Mouse (Mus musculus) thymus, postnatal 0 days (tissue): ENCODE measurements around the gene Klhdc8a. TPM values are rescaled to one million over a fixed set of nuclear protein-coding genes. Genes with fewer than 3 reads are reported as not detected.

Source experiments
- DNase-seq: peaks from one replicate; pipeline ENCODE4 v3.0.0-alpha.2; 2015; ENCODE audit warnings: low spot score
- polyA plus RNA-seq: library from polyadenylated mRNA; unstranded; fragments of >200 nt; fragmentation: Nextera tagmentation; extraction: Ambion mirVana; gene quantifications from 2 replicates; pipeline ENCODE4 v1.2.1, GENCODE M21; 2015

Klhdc8a gene
- polyA plus RNA-seq, 1 experiment from 2014 or later, result 4.5 TPM

DNA sequence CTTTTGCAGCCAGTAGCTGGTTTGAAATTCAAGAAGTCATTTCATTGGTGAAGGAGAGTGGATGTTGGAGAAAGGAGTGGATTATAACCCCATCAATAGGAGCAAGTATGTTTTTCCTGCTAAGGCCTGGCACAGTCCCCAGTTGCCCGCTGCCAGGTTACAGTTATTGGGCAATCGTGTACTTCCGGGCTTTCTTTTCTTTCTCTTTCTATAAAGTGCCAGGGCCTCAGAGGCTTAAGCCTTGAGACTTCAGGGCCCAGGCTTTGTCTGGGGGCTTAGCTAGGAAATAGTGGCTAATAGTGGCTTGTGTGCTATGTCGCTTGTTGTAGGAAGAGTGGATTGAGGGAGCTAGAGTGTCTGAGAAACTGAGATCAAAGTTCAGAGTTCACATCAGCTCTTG, 19.0 kb downstream of the Klhdc8a start:
- DNase-seq, result no peak

DNA sequence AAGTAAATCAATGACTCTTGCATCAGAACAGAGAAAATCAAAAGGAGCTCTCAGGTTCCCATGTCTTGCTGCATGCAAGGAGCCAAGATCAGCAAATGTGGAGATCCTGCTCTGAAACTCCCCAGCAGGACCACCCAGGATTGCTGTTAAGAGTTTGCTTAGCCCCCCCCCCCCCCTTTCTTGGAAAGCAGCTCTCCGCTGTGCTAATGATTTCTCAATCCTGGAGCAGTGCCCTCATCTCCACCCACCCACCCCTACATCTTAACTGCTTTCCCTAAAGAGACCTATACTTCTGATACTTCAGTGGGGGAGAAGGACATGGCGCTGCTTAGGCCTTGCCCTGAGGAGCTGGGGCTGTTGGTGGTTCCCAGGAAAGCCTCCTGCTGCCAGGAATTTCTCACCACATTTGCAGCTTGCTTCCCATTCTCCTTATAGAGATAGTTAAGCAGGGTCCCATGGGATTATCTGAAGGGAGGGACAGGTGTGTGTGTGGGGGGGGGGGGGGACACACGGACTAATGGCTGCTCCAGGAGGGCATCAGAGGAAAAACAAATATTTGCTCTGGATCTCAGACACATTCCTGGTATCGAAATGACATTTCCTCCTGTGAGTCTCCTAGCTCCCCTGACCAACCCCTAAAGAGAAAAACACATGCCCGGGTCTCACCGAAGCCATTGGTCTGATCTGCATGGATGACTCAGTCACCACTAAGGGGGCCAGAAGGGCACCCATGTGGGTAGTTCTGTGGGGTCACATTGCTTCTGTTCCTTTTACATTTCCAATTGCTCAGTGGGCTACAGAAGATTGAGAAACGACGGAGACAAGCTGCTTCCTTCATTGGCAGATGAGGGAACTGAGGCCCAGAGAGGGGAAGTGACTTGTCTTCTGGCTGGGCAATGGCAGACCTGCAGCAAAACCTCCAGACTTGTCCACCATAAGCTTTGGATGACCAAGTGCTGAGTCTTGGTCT, 19.8 kb downstream of the Klhdc8a start:
- no peak for DNase-seq

DNA sequence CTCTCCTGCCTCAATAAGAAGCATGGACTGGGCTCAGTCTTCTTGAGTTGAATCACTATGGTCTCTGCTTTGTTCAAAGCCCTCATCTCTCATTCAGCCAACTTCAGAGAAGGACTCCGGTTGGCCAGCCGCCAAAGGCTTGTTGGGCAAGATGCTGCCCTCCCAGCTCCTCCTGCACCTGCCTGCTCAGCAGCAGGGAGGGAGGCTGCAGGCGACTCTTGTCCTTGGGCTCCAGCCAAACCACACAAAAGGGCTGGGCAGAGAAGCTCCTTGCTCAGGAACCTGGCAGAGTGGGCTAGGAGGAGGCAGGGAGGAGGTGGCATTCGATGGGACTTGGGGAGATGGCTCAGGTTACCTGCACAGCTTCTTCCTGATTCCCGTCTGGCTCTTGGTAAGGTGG, 20.8 kb downstream of the Klhdc8a start:
- DNase-seq, result no peak

DNA sequence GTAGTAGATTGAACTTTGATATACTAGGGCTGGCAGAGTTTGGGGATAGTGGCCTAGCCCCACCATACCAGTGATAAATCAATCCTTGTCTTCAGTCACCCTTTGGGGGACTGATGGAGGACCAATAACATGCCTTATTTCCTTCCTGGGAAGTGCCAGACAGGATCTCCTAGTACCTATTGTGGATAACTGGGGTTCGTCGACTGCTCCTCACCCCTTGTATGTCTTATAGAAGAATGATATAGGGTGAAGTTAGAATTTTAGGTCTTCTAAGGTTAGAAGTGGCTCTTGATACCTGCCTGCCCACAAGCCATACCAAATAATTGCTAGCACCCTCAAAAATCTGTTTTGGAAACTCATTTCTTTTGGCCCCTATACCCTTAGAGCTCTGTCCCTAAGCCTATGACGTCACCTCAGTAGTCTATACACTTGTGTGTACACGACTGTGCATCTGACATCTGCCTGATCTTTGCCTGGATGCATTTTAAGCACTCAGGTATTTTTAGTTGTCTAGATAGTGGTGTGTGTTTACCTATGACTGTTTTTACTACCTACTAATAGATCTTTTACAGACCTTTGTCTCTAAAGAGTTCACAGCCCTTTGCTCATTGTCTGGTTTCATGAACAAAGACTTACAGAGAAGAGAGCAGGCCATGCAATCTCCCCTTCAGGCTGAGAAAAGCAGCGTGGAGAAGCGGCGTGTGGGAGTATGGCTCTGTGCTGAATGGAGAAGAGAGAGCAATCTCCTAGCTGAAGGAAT, 23.6 kb downstream of the Klhdc8a start:
- DNase-seq, result no peak

DNA sequence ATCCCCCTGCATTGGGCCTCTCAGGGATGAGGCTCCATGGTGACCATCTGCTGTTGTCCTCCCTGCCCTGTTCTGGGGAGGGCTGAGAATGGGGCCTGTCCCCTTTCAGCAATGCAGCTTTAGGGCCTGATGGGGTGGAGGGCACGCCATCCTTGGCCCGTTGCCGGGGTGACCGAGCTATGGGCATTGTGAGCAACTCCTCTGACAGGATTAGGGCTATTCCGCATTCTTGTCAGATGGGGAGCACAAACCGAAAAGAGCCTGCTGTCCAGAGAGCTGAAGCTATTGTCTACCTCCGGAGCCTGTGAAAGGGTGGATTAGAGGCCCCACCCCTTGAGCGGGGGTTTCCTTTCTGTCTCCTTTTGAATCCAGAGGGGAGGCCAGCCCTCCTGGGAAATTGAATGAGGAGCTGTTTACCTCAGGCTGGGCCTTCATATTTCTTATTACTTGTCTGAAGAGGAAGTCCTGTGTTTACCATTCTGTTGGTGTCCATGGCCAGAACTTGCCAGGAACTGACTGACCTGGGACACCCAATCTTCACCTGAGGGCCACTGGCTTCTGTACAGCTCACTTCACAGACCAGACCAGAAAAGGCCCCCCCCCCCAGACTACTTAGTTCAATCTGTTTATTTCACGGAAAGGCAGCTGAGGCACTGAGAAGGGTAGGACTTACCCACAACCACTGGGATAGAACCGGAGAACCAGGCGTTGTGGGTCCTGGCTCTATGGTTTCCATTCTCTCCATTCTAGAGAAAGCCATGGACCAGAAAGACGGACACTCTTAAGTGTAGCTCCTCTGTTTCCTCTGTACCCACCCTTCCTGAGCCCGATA, 24.5 kb downstream of the Klhdc8a start:
- DNase-seq, result no peak

DNA sequence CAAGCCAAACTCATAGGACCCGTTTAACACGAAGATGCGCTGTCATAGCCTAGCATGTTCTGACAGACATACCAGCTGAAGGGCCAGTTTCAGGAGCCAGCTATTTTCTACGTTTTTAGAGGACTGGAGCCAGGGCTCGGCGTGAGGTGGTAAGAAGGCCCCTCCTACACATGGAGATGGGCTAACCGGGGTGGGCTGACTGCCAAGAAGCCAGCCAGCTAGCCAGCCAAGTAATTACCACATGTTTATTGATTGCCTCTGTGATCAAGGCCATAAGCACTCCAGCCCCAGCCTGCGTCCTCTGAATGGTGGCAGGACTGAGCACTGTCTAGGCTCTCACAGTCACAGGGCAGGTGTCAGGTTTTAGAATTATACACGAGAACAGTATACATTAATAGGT, 28.4 kb downstream of the Klhdc8a start:
- DNase-seq, result no peak

DNA sequence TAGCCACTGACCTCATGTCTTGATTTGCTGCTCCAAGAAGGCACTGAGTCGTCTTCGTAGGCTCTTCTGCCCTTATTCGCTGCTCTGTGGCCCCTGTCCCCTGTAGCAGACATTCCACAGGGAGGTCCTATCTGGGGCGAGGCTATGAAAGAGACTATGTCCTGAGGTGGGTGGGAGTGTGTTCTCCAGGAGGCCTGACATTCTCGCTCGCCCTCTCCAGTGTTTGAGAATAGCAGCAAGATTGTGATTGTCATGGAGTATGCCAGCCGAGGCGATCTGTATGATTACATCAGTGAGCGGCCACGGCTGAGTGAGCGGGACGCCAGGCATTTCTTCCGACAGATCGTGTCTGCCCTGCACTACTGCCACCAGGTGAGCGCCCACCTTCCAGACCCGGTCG, 29.1 kb downstream of the Klhdc8a start:
- no peak for DNase-seq

DNA sequence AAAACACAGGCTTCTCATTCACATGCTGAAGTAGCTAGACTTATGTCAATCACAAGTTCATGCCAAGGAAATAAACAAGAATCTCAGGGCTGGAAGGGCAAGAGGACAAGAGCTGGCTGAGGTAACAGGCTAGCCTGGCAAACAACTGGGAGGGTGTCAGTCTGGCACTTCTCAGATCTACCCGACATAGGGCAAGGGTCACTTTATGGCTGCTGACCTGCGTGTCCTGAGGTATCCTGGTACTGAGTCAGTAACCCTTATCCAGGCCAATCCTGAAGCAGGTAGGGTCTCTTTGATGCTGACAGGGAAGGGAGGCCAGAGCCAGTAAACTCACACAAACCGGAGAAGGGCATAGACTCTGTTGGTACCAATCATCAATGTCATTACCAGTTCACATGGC, 30.1 kb downstream of the Klhdc8a start:
- no peak for DNase-seq

DNA sequence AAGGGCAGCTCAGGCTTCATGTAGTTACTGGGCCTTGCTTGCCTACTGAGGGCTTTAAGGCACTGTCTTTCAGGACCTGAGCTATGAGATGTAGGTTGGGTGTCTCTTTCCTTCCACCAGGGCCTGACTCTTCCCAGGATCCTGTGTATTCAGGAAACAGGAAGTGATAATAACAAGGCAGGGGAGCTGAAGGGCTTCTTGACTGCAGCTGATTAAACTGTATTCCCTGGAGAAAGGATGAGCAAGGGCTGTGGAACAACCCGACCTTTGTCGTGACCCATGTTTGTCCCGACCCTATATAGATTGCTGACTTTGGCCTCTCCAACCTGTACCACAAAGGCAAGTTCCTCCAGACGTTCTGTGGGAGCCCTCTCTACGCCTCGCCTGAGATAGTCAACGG, 31.2 kb downstream of the Klhdc8a start:
- no peak for DNase-seq

DNA sequence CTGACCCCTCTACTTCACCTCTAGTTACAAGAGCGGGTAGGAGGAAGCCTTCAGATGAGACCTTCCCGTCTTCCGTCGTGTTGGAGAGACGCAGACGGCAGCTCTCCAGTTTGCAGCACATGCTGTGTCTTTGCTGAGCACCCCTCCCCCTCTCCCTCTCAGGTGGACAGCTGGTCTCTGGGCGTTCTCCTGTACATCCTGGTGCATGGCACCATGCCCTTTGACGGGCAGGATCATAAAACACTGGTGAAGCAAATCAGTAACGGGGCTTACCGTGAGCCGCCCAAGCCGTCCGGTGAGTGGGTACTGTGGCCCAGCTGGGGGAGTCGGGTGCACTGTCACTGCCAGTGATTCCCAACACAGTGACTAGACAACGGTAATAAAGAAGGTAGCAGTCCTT, 32.0 kb downstream of the Klhdc8a start:
- DNase-seq, result no peak

DNA sequence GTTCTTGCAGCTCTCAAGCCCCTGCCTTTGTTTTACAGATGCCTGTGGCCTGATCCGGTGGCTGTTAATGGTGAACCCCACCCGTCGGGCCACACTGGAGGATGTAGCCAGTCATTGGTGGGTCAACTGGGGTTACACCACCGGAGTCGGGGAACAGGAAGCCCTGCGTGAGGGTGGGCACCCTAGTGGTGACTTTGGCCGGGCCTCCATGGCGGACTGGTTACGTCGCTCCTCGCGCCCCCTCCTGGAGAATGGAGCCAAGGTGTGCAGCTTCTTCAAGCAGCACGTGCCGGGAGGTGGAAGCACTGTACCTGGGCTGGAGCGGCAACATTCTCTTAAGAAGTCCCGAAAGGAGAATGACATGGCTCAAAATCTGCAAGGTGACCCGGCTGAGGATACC, 32.9 kb downstream of the Klhdc8a start:
- DNase-seq, result no peak

DNA sequence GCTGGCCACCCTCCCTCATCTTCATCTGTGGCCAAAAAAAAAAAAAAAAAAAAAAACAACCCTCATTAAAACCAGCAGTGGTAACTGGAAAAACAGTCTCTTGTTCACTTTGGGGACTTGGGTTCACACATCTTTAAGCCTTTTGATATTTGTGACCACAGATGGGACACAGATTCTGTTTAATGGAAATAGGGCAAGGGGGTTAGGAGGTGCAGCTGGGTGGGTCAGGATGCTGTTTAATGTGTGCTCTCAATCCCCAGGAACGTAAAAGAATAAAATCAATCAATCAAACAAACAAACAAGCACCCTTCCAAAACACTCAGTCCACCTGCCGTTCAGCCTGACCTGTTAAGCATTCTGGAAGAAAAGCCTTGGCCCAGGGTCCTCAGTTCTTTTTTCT, 34.8 kb downstream of the Klhdc8a start:
- DNase-seq, result no peak

DNA sequence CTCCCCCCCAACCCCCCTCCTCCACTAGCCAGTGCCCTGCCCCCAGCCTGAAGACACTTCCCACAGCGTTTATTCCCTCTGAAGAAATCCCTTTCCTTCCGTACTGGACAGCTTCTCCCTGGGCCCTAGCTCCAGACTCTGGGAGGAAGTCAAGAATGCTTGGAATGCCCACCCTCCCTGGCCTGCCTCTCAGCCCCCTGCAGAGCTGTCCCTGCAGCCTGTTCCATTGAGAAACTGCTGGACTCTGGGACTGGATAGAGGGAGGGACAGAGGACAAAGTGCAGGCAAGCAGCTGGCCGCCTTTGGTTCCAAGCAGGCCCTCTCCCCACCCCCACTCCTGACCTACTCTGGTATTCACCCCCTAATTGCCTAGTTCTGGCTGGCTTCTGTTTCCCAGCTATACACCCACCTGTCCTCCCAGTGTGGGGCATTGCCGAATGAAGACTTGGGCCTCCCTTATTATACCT, 35.3 kb downstream of the Klhdc8a start:
- no peak for DNase-seq

DNA sequence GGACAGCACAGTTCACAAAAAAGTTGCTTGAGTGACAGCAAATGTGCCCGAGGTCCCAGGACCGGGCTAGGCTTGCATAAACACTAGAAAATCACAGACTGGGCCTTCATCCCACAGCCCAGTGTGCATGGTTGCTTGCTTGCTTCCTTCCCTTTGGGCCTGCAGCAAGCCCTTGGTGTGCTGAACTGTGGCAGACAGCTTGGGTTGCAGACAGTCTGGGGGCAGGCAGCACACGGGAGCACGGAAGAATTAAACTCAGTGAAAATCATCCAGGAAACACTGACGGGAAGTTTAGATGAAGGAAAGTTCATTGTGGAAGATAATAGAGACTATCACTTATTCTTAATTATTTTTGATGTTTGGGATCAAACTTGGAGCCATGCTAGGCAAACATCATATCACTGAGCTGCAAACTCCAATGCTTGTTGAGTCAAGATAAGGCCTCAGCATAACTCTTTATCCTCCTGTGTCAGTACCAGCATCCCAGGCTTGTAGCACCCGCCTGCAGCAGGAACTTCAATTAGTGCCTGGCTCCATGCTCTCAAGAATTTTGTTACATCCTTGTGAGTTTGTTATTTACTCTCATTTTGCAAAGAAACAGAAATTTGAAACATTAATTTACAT, 35.9 kb downstream of the Klhdc8a start:
- DNase-seq, result no peak

DNA sequence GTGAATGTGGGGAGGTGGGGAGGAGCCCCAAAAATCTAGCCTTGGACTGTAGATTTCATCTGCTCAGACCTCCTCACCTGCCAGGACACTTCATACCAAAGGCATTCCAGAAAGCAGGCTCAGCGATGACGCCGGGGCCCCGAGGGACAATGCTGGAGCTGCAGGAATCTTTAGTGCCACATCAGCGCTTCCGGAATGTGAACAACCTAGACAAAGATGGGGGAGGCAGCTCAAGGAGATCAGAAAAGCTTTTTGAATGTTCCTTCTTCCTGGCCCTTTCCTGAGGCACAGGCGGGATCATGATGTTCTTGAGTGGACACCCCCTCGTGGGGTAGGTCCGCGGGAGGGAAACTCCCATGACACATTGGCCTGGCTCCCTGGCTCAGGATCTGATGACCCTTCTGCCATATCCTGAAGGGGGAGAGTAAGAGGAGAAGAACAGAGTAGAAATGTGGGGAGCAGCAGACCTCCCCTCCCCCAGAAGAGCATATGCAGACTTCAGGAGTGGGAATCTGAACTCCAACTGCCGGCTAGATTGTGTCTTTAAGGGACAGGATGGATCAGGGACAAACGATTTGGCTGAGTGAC, 37.0 kb downstream of the Klhdc8a start:
- no peak for DNase-seq

DNA sequence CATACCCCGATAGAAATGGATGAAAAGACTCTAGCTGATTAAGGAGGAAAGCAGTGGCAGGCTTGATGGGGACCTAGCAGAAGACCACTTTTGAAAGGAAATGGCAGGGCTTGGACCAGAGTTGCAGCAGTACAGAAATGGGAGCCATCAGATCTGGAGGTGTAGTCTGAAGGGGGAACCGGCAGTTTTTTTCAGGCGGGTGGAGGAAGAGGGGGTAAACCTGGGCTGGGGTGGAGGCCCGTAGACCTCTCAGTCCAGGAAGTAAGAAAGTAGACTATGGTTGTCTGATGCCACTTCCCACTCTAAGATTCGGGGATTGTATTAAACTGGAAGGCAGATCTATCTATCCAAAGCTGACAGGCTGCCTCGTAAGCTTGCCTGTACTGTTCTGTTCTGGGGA, 38.5 kb downstream of the Klhdc8a start:
- DNase-seq, result peak; percentile 39

DNA sequence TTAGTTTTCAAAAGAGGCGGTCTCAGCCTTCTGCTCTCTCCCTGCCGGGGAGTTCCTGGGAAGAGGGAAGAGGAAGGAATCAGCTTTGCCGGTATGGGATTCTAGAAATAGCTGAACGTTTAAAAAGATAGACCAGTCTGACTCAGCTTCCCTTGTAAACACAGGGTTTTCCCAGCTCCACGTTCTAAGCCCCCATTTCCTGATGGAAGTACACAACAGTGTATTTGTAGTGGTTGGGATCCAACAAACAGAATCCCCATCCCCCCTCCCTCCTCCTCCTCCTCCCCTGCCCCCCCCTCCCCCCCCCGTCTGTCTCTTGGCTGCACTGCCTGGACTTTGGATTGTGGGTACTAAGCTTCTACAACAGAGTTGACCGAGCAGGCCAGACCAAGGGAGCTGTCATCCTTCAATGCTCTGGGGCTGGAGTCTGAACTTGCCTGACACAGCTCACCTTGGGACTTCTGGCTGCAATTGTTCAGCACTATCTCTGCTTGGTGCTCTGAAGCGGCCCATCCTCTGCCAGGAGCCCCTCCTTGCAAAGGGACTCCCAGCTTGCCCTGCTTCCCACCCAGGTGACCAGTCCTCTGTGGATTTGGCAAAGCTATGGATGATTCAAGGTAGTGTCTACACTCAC, 39.7 kb downstream of the Klhdc8a start:
- DNase-seq, result no peak

DNA sequence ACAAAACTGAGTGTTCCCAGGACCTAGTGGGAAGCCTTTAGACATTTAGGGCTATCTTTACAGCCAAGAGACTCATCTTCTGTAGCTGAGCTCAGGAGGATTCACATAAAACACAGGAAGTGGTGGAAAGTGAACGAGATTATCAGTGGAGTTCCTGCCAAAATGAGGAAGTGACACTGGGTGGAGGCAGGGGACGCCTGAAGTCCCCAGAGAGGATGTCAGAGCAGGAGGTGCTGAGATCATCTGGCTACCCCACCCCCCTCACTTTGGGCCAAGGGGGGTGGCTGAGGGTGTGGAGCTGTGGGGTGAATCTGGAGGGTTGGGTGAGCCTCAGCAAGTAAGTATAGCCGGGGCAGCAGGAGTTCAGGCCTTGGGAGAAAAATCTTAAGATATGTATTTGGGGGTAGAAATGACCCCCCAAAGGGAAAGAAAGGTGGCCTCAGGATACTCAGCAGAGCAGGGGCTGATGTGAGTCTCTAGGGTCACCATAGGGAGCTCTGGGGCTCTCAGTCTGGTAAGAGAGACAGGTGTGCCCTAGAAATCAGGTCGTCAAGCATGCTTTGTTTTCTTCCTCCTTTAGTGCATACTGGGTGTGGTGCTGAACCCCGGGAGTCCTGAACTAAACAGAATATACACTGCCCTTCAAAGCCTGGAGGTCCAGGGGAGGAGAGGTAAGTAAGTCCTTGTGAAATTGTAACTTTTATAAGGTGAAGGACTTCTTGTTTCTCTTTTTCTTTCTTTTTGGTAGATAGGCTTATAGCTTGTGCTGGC, 43.5 kb downstream of the Klhdc8a start:
- DNase-seq, result peak; percentile 79

DNA sequence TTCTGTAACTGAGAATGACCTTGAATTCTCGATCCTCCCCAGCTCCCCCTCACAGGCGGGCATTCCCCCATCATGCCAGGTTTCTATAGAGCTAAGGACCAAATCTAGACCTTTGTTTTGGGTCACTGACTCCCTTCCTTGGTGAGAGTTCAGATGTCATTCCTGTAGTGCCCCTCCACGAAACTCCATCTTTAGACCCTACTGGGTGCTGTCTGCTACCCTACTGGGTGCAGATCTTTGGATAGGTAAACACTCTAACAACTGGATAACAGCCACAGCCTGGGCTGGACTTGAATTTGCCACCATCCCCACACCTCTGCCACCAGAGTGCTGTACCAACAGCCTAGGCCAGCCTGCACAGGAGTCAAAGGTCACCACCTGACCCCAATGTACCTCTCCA, 44.1 kb downstream of the Klhdc8a start:
- no peak for DNase-seq
